Mouse (Mus musculus): ENCODE data around the gene Cacng4. TPM values are rescaled to one million over a fixed set of nuclear protein-coding genes. Genes with fewer than 3 reads are reported as not detected.

The Cacng4 gene
- polyA plus RNA-seq (2014; fragmentation: Illumina TruSeq; extraction: RNeasy Lipid Tissue Mini Kit (QIAGEN cat#74804); ENCODE audit: low read depth, low replicate concordance) = 0.32 TPM

GRCm38 (mm10) chr11:107794547-107795269 is at the start of gene Cacng4:
Gene Cacng4, minus strand, starts transcription at chr11:107794557.

GRCm38 (mm10) chr11:107716332-107716938 is 77.9 kb downstream of the Cacng4 start, which contains the start of gene Cacng1:
Gene Cacng1, minus strand, starts transcription at chr11:107716522.

Other genes with a start within 250 kb of the Cacng4 start
- 17.1 TPM for gene Helz, start 246.6 kb downstream of the Cacng4 start, polyA plus RNA-seq (2014; fragmentation: Illumina TruSeq; extraction: RNeasy Lipid Tissue Mini Kit (QIAGEN cat#74804); ENCODE audit: low read depth, low replicate concordance)
- not detected for gene Cacng1, start 78.0 kb downstream of the Cacng4 start, polyA plus RNA-seq (2014; fragmentation: Illumina TruSeq; extraction: RNeasy Lipid Tissue Mini Kit (QIAGEN cat#74804); ENCODE audit: low read depth, low replicate concordance)
- not detected for gene Cacng5, start 120.5 kb upstream of the Cacng4 start, polyA plus RNA-seq (2014; fragmentation: Illumina TruSeq; extraction: RNeasy Lipid Tissue Mini Kit (QIAGEN cat#74804); ENCODE audit: low read depth, low replicate concordance)

Measured in sigmoid colon, adult 10 weeks (tissue).